Mouse (Mus musculus): Measurements from ENCODE around the gene Tut1. TPM values are rescaled to one million over a fixed set of nuclear protein-coding genes. Genes with fewer than 3 reads are reported as not detected.
"Not testable (repeated sequence)": the region's sequence is repeated elsewhere in the genome, so short reads cannot be mapped to it uniquely, and the experiment has no call there.

The Tut1 gene
- polyA plus RNA-seq, 1 experiment, result 24.9 TPM

DNA sequence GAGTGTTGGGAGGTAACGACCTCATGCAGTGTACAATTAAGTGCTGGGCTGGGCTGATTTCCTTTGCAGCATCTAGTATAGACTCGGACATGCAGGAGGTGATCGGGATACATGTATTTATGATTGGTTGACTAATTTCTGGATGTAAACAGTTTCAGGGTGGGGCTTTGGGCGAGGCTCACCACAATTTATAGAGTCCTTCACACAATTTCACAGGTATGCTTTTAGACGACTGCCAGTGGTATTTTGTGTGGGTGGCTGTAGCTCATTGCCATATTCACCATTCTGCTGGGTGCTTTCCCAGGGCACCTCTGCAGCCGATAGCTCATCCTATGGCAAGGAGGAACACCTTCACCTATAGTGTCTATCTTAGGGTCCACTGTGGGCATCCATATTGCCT, 44.9 kb downstream of the Tut1 start:
- TF ChIP-seq CEBPB (IDR thresholded peaks at IDR 0.05; ENCODE audit: insufficient read depth, poor library complexity, severe bottlenecking), result no peak
- TF ChIP-seq SRF (IDR thresholded peaks at IDR 0.05; ENCODE audit: control insufficient read depth, insufficient read length, low read depth), result no peak
- no peak for TF ChIP-seq MAX (IDR thresholded peaks at IDR 0.05; ENCODE audit: low read depth)
- no peak for TF ChIP-seq REST (IDR thresholded peaks at IDR 0.05; ENCODE audit: insufficient read depth, insufficient read length)
- no peak for TF ChIP-seq TCF12 (IDR thresholded peaks at IDR 0.05; ENCODE audit: insufficient read depth, poor library complexity, severe bottlenecking)
- TF ChIP-seq MYOG (IDR thresholded peaks at IDR 0.05; ENCODE audit: control insufficient read depth in 1 of 3, insufficient read depth in 1 of 3, insufficient read length in 2 of 3, low read depth in 2 of 3), result no peak
- TF ChIP-seq MYOD1 (IDR thresholded peaks at IDR 0.05; ENCODE audit: control insufficient read depth in 1 of 3, insufficient read length in 2 of 3, low read depth in 2 of 3), result no peak
- no peak for TF ChIP-seq POLR2A (IDR thresholded peaks at IDR 0.05; ENCODE audit: insufficient read length, low read depth)
- TF ChIP-seq POLR2AphosphoS2 (IDR thresholded peaks at IDR 0.05; ENCODE audit: insufficient read length, low read depth), result no peak
- TF ChIP-seq E2F4 (IDR thresholded peaks at IDR 0.05; ENCODE audit: insufficient read depth), result no peak
- TF ChIP-seq USF1 (IDR thresholded peaks at IDR 0.05; ENCODE audit: low read depth), result no peak
- TF ChIP-seq TCF3 (IDR thresholded peaks at IDR 0.05; ENCODE audit: insufficient read length, low read depth), result no peak
- no peak overlapping the region for H3ac ChIP-seq (ENCODE audit: control insufficient read depth, insufficient read length)
- peaks cover 99% of the 10 kb centered on the region for H3K79me2 ChIP-seq (ENCODE audit: control insufficient read depth, insufficient read depth)
- peaks cover 47% of the 10 kb centered on the region for H3K36me3 ChIP-seq (ENCODE audit: control insufficient read depth, insufficient read depth)
- H3K4me3 ChIP-seq, result no peak overlapping the region
- H3K27me3 ChIP-seq (ENCODE audit: control insufficient read depth, insufficient read depth, insufficient read length), result no peaks in the 10 kb centered on the region
- H3K4me2 ChIP-seq (ENCODE audit: low read depth), result peak overlapping the region; percentile 100

- Histone ChIP-seq H3K4me2 (ENCODE audit: low read depth) (peak overlapping the region; percentile 100), H3K36me3 (ENCODE audit: control insufficient read depth, insufficient read depth) (peaks cover 53% of the 10 kb centered on the region), H3K27me3 (ENCODE audit: control insufficient read depth, insufficient read depth, insufficient read length) (no peaks in the 10 kb centered on the region), H3K79me2 (ENCODE audit: control insufficient read depth, insufficient read depth) (peaks cover 99% of the 10 kb centered on the region), H3K4me3 (no peak overlapping the region), H3ac (ENCODE audit: control insufficient read depth, insufficient read length) (no peak overlapping the region)
- TF ChIP-seq USF1 (IDR thresholded peaks at IDR 0.05; ENCODE audit: low read depth) (no peak), REST (IDR thresholded peaks at IDR 0.05; ENCODE audit: insufficient read depth, insufficient read length) (no peak), TCF12 (IDR thresholded peaks at IDR 0.05; ENCODE audit: insufficient read depth, poor library complexity, severe bottlenecking) (no peak), TCF3 (IDR thresholded peaks at IDR 0.05; ENCODE audit: insufficient read length, low read depth) (no peak), MAX (IDR thresholded peaks at IDR 0.05; ENCODE audit: low read depth) (no peak), MYOD1 (IDR thresholded peaks at IDR 0.05; ENCODE audit: control insufficient read depth in 1 of 3, insufficient read length in 2 of 3, low read depth in 2 of 3) (no peak), E2F4 (IDR thresholded peaks at IDR 0.05; ENCODE audit: insufficient read depth) (no peak), CEBPB (IDR thresholded peaks at IDR 0.05; ENCODE audit: insufficient read depth, poor library complexity, severe bottlenecking) (no peak), POLR2AphosphoS2 (IDR thresholded peaks at IDR 0.05; ENCODE audit: insufficient read length, low read depth) (no peak), SRF (IDR thresholded peaks at IDR 0.05; ENCODE audit: control insufficient read depth, insufficient read length, low read depth) (no peak), MYOG (IDR thresholded peaks at IDR 0.05; ENCODE audit: control insufficient read depth in 1 of 3, insufficient read depth in 1 of 3, insufficient read length in 2 of 3, low read depth in 2 of 3) (no peak), POLR2A (IDR thresholded peaks at IDR 0.05; ENCODE audit: insufficient read length, low read depth) (no peak)
Measured at GRCm38 (mm10) chr19:8999223-8999622, 45.6 kb downstream of the Tut1 start.

DNA sequence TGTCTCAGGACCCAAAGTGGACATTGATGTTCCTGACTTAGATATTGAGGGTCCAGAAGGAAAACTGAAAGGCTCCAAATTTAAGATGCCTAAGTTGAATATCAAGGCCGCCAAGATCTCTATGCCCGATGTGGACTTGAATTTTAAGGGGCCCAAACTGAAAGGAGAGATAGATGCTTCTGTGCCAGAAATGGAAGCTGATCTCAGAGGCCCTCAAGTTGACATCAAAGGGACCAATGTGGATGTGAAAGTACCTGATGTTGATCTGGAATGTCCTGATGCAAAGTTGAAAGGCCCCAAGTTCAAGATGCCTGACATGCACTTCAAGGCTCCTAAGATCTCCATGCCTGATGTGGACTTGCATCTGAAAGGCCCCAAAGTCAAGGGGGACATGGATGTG, 53.3 kb downstream of the Tut1 start:
- not testable (repeated sequence) for H3K4me2 ChIP-seq (ENCODE audit: low read depth); H3K27me3 ChIP-seq (ENCODE audit: control insufficient read depth, insufficient read depth, insufficient read length); H3K4me3 ChIP-seq; H3ac ChIP-seq (ENCODE audit: control insufficient read depth, insufficient read length)
- H3K36me3 ChIP-seq (ENCODE audit: control insufficient read depth, insufficient read depth), result peaks cover 66% of the 10 kb centered on the region
- peaks cover 57% of the 10 kb centered on the region for H3K79me2 ChIP-seq (ENCODE audit: control insufficient read depth, insufficient read depth)

Other genes with a start within 250 kb of the Tut1 start
- gene Slc3a2, start 230.5 kb upstream of the Tut1 start, polyA plus RNA-seq (2012; fragmentation: generic; extraction: Trizol), result 806 TPM
- 109 TPM for gene Wdr74, start 218.0 kb upstream of the Tut1 start, polyA plus RNA-seq (2012; fragmentation: generic; extraction: Trizol)
- gene 1700092M07Rik, start 213.1 kb upstream of the Tut1 start, polyA plus RNA-seq (2012; fragmentation: generic; extraction: Trizol), result 0.94 TPM
- gene Stx5a, start 212.4 kb upstream of the Tut1 start, polyA plus RNA-seq (2012; fragmentation: generic; extraction: Trizol), result 49.5 TPM
- 64.3 TPM for gene Nxf1, start 196.8 kb upstream of the Tut1 start, polyA plus RNA-seq (2012; fragmentation: generic; extraction: Trizol)
- 59.4 TPM for gene Tmem223, start 182.9 kb upstream of the Tut1 start, polyA plus RNA-seq (2012; fragmentation: generic; extraction: Trizol)
- 31.6 TPM for gene Tmem179b, start 179.4 kb upstream of the Tut1 start, polyA plus RNA-seq (2012; fragmentation: generic; extraction: Trizol)
- gene Taf6l, start 167.4 kb upstream of the Tut1 start, polyA plus RNA-seq (2012; fragmentation: generic; extraction: Trizol), result 19.6 TPM
- 152 TPM for gene Polr2g, start 155.3 kb upstream of the Tut1 start, polyA plus RNA-seq (2012; fragmentation: generic; extraction: Trizol)
- 2.4 TPM for gene Zbtb3, start 151.3 kb upstream of the Tut1 start, polyA plus RNA-seq (2012; fragmentation: generic; extraction: Trizol)
- gene Ttc9c, start 134.5 kb upstream of the Tut1 start, polyA plus RNA-seq (2012; fragmentation: generic; extraction: Trizol), result 18.7 TPM
- 42.1 TPM for gene Hnrnpul2, start 133.8 kb upstream of the Tut1 start, polyA plus RNA-seq (2012; fragmentation: generic; extraction: Trizol)
- 1.00 TPM for gene AC129217.1, start 124.1 kb upstream of the Tut1 start, polyA plus RNA-seq (2012; fragmentation: generic; extraction: Trizol)
- gene Bscl2, start 116.4 kb upstream of the Tut1 start, polyA plus RNA-seq (2012; fragmentation: generic; extraction: Trizol), result 5.7 TPM
- gene Gng3, start 114.7 kb upstream of the Tut1 start, polyA plus RNA-seq (2012; fragmentation: generic; extraction: Trizol), result 0.25 TPM
- gene Lrrn4cl, start 103.1 kb upstream of the Tut1 start, polyA plus RNA-seq (2012; fragmentation: generic; extraction: Trizol), result 0.25 TPM
- gene Ubxn1, start 82.4 kb upstream of the Tut1 start, polyA plus RNA-seq (2012; fragmentation: generic; extraction: Trizol), result 236 TPM
- 37.0 TPM for gene Uqcc3, start 72.9 kb upstream of the Tut1 start, polyA plus RNA-seq (2012; fragmentation: generic; extraction: Trizol)
- gene Lbhd1, start 70.1 kb upstream of the Tut1 start, polyA plus RNA-seq (2012; fragmentation: generic; extraction: Trizol), result 3.3 TPM
- gene Gm49403, start 69.9 kb upstream of the Tut1 start, polyA plus RNA-seq (2012; fragmentation: generic; extraction: Trizol), result not detected
- 73.1 TPM for gene 1810009A15Rik, start 65.0 kb upstream of the Tut1 start, polyA plus RNA-seq (2012; fragmentation: generic; extraction: Trizol)
- gene Gm49416, start 64.9 kb upstream of the Tut1 start, polyA plus RNA-seq (2012; fragmentation: generic; extraction: Trizol), result 0.44 TPM
- gene Ints5, start 60.8 kb upstream of the Tut1 start, polyA plus RNA-seq (2012; fragmentation: generic; extraction: Trizol), result 23.2 TPM
- gene Ganab, start 55.8 kb upstream of the Tut1 start, polyA plus RNA-seq (2012; fragmentation: generic; extraction: Trizol), result 109 TPM
- 66.3 TPM for gene B3gat3, start 33.5 kb upstream of the Tut1 start, polyA plus RNA-seq (2012; fragmentation: generic; extraction: Trizol)
- gene Rom1, start 24.5 kb upstream of the Tut1 start, polyA plus RNA-seq (2012; fragmentation: generic; extraction: Trizol), result 6.0 TPM
- 14.7 TPM for gene Eml3, start 24.3 kb upstream of the Tut1 start, polyA plus RNA-seq (2012; fragmentation: generic; extraction: Trizol)
- 81.5 TPM for gene Mta2, start 12.0 kb upstream of the Tut1 start, polyA plus RNA-seq (2012; fragmentation: generic; extraction: Trizol)
- 896 TPM for gene Eef1g, start 13.2 kb downstream of the Tut1 start, polyA plus RNA-seq (2012; fragmentation: generic; extraction: Trizol)
- 93.3 TPM for gene Ahnak, start 35.4 kb downstream of the Tut1 start, polyA plus RNA-seq (2012; fragmentation: generic; extraction: Trizol)
- gene Scgb1a1, start 134.1 kb downstream of the Tut1 start, polyA plus RNA-seq (2012; fragmentation: generic; extraction: Trizol), result not detected
- 5.0 TPM for gene Asrgl1, start 181.8 kb downstream of the Tut1 start, polyA plus RNA-seq (2012; fragmentation: generic; extraction: Trizol)